Comparison of ENCODE assay signal across 16 mouse cellular contexts in the genomic region with DNA sequence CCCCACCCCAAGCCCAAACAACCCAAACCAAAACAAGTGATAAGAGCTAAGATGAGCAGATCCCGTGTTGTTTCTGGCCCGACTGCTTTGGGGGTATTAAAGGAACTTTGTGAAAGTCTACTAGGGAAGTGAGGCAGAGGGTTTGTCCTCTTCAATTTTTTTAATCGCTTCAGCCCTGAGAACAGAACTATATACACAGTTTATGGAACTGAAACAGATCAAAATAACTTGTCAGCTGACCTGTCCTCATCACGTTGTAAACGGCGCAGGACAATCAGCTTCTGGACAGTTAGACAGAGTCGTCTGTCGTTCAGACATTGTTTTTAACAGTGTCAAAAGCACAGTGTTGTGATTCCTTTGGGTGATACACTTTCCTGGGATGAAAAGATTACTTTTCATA.
A peak's percentile ranks its signal among the peaks of the same experiment; 100 is the strongest.
DNase-seq lines count a peak whose midpoint lies in the region; ATAC-seq and TF ChIP-seq lines count a peak whose summit lies in the region.
"Had no signal": no experiment of that assay in that cellular context is flagged by ENCODE, and none has a peak within 500 bp of the region (broad histone marks: within the 10 kb centered on the region; RNA-seq: fewer than 3 reads in every experiment).

No protein-coding gene starts in this region.

- no peaks in the 10 kb centered on the region for H3K36me3 ChIP-seq in heart, adult 2 months (ENCODE audit: control insufficient read depth, insufficient read depth, low read length)
- H3K36me3 ChIP-seq in liver, embryonic 16.5 days (ENCODE audit: control insufficient read depth, insufficient read depth) = no peaks in the 10 kb centered on the region
- no peaks in the 10 kb centered on the region for H3K36me3 ChIP-seq in liver, embryonic 12.5 days
- H3K36me3 ChIP-seq: forebrain, embryonic 10.5 days; hindbrain, embryonic 10.5 days; kidney, embryonic 15.5 days had no signal

- no peak for TF ChIP-seq CTCF in heart, adult 2 months (IDR thresholded peaks at IDR 0.05)

- no peak overlapping the region for H3K4me3 ChIP-seq in heart, adult 2 months
- H3K4me3 ChIP-seq in liver, embryonic 16.5 days (ENCODE audit: low read depth, low read length) = no peak overlapping the region
- H3K4me3 ChIP-seq in liver, embryonic 12.5 days = no peak overlapping the region
- H3K4me3 ChIP-seq: forebrain, embryonic 10.5 days; hindbrain, embryonic 10.5 days; kidney, embryonic 15.5 days had no signal

- no peaks in the 10 kb centered on the region for H3K9me3 ChIP-seq in liver, embryonic 16.5 days (replicated peaks; ENCODE audit: control insufficient read depth, low read length)
- H3K9me3 ChIP-seq in liver, embryonic 12.5 days (replicated peaks) = no peaks in the 10 kb centered on the region
- H3K9me3 ChIP-seq: forebrain, embryonic 10.5 days; hindbrain, embryonic 10.5 days; kidney, embryonic 15.5 days had no signal

- ATAC-seq in liver, embryonic 16.5 days (ENCODE audit: low read depth) = no peak
- no peak for ATAC-seq in liver, embryonic 12.5 days
- ATAC-seq in monocyte, adult 5-6 weeks (replicated peaks; ENCODE audit: insufficient number of reproducible peaks, low FRiP score, low TSS enrichment, poor library complexity, severe bottlenecking) = peak; percentile 66
- ATAC-seq: Patski had no signal

- H3K27me3 ChIP-seq in heart, adult 2 months (ENCODE audit: control insufficient read depth, insufficient read depth, low read length) = no peaks in the 10 kb centered on the region
- no peaks in the 10 kb centered on the region for H3K27me3 ChIP-seq in liver, embryonic 16.5 days (ENCODE audit: control insufficient read depth, insufficient read depth, low read depth, low read length)
- H3K27me3 ChIP-seq in liver, embryonic 12.5 days (replicated peaks) = no peaks in the 10 kb centered on the region; the same call in 1 of the 2 replicates
- H3K27me3 ChIP-seq: kidney, embryonic 15.5 days had no signal

- 0 out of 2 replicates have a peak overlapping the region, but pooled peaks have one; percentile 5 for H3K4me2 ChIP-seq in liver, embryonic 16.5 days (ENCODE audit: low read depth, low read length)
- H3K4me2 ChIP-seq in liver, embryonic 12.5 days = no peak overlapping the region
- H3K4me2 ChIP-seq: kidney, embryonic 15.5 days had no signal

- peak overlapping the region; percentile 38; the same call in 1 of the 2 replicates for H3K27ac ChIP-seq in heart, adult 2 months
- no peak overlapping the region for H3K27ac ChIP-seq in liver, embryonic 16.5 days (ENCODE audit: low read length)
- H3K27ac ChIP-seq in liver, embryonic 12.5 days = no peak overlapping the region
- H3K27ac ChIP-seq: hindbrain, embryonic 10.5 days; kidney, embryonic 15.5 days; liver, embryonic 14.5 days had no signal

- whole genome bisulfite sequencing in heart, adult 2 months = 34% methylated on average over 8 of the region's 8 CpGs
- WGBS in liver, embryonic 16.5 days (ENCODE audit: insufficient replicate concordance) = 33% methylated on average over 8 of the region's 8 CpGs
- 32% methylated on average over 8 of the region's 8 CpGs for whole genome bisulfite sequencing in liver, embryonic 12.5 days (ENCODE audit: insufficient replicate concordance)

- no peak for TF ChIP-seq EP300 in heart, adult 2 months (IDR thresholded peaks at IDR 0.05; ENCODE audit: insufficient read depth, low read depth, low read length)

- TF ChIP-seq POLR2A in heart, adult 2 months (IDR thresholded peaks at IDR 0.05; ENCODE audit: insufficient read depth, low read depth, low read length) = no peak

- DNase-seq in heart, adult 2 months = peak in 1 of 2 experiments; percentile 14
- no peak for DNase-seq in heart, postnatal 25 days (ENCODE audit: low spot score)
- DNase-seq in brain, adult 2 months (ENCODE audit: low read depth, low spot score) = peak; percentile 11
- DNase-seq in cerebellum, adult 8-10 months = no peak
- no peak for DNase-seq in right cerebral cortex, postnatal 25 days
- DNase-seq: cerebellum, adult 18-20 months; gastrocnemius, postnatal 36 days; thymus, postnatal 25 days had no signal

- intact Hi-C loops in heart, adult 2 months (cut with DNase I) = loop anchor here (2.0 to 5.0 kb wide), 3 partner anchors 104 to 366 kb away; partner anchors contain the start of gene Prdm1
- intact Hi-C loops in heart, postnatal 25 days (cut with DNase I) = loop anchor here (5.0 kb wide), 2 partner anchors 174 to 366 kb away; no protein-coding TSS in a partner anchor

- H3K4me1 ChIP-seq in heart, adult 2 months (ENCODE audit: control insufficient read depth, insufficient read depth, low read length) = peaks cover 6% of the 10 kb centered on the region
- no peaks in the 10 kb centered on the region for H3K4me1 ChIP-seq in liver, embryonic 16.5 days (ENCODE audit: control insufficient read depth, low read depth, low read length)
- H3K4me1 ChIP-seq in liver, embryonic 12.5 days = peaks cover 16% of the 10 kb centered on the region
- H3K4me1 ChIP-seq: hindbrain, embryonic 10.5 days; kidney, embryonic 15.5 days had no signal

- no peaks in the 10 kb centered on the region for H3K79me2 ChIP-seq in heart, adult 2 months (replicated peaks; ENCODE audit: control insufficient read depth, insufficient read depth, low read length)

- H3K9ac ChIP-seq in heart, adult 2 months (ENCODE audit: low read depth, low read length) = no peak overlapping the region
- no peak overlapping the region for H3K9ac ChIP-seq in liver, embryonic 16.5 days (ENCODE audit: low read depth, low read length)
- no peak overlapping the region for H3K9ac ChIP-seq in liver, embryonic 12.5 days
- H3K9ac ChIP-seq: kidney, embryonic 15.5 days; liver, embryonic 14.5 days had no signal
